Mouse (Mus musculus) brain, adult 2 months (tissue): ENCODE results near the gene Sipa1l3.
A peak's percentile ranks its signal among the peaks of the same experiment; 100 is the strongest.

Source experiments
- DNase-seq: peaks from one replicate; pipeline ENCODE4 v3.0.0; 2011; ENCODE audit warnings: low read depth, low spot score

The Sipa1l3 gene

DNA sequence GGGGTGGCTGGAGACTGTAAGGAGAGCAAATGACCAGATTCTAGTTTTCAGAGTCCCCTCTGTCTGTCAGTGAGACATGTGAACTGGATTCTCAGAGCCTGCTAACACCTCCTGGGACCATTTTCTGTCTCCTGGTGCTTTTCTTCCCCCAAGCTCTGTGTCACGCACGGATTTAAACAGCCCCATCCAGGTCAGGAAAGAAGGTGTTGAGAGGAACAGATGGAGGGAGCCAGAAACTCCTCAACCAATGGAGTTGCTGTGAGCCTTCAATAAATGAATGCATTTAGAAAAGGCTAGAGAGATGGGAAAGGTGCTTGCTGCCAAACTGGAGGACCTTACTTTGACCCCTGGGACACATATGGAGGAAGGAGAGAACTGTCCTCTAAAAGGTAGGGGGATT is 180.7 kb downstream of the Sipa1l3 start:
- DNase-seq, result peak; percentile 66

- no peak for DNase-seq
Measured at GRCm38 (mm10) chr7:29336795-29337319, 181.6 kb downstream of the Sipa1l3 start.

- DNase-seq, result no peak
Measured at GRCm38 (mm10) chr7:29335841-29336671, 182.4 kb downstream of the Sipa1l3 start.

DNA sequence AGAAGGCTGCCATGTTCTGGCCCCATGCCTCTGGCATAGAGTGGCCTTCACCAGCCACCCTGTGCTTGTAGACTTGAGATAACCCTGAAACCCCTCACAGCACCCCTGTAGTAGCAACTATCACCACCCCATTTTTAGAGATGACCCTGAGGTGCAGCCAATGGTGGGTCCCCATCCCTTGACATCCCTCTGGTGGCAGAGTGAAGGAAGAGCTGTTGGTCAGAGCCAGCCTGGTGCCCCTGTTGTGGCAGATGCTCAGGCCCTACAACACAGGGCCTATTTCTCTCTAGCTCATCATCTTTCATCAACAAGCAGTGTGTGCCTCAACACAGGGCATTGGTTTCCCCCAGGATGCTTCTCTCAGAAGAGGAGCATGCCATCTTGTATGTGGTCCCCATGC is 183.2 kb downstream of the Sipa1l3 start:
- no peak for DNase-seq

GRCm38 (mm10) chr7:29334156-29334555 is 184.3 kb downstream of the Sipa1l3 start:
- no peak for DNase-seq

DNA sequence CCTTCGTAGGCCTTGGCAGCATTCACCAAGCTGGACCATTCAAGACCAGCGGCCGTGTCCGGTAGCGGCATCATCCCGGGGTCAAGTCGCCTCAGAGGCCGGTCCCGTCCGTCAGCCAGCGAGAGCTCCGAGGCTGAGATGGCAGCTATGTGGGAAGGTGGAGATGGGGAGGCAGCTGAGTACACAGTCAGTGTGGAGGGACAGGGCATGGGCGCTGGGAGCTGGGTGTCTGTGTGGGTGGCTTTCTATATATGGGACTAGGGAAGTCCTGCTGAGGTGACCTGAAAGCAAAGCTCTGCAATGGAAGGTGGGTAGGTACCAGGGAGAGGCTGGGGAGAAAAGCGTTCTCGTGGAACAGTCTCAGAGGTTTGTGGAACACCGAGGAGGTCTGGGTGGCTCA is 189.5 kb downstream of the Sipa1l3 start:
- DNase-seq, result peak; percentile 54

GRCm38 (mm10) chr7:29327087-29327486 is 191.4 kb downstream of the Sipa1l3 start:
- peak; percentile 64 for DNase-seq

DNA sequence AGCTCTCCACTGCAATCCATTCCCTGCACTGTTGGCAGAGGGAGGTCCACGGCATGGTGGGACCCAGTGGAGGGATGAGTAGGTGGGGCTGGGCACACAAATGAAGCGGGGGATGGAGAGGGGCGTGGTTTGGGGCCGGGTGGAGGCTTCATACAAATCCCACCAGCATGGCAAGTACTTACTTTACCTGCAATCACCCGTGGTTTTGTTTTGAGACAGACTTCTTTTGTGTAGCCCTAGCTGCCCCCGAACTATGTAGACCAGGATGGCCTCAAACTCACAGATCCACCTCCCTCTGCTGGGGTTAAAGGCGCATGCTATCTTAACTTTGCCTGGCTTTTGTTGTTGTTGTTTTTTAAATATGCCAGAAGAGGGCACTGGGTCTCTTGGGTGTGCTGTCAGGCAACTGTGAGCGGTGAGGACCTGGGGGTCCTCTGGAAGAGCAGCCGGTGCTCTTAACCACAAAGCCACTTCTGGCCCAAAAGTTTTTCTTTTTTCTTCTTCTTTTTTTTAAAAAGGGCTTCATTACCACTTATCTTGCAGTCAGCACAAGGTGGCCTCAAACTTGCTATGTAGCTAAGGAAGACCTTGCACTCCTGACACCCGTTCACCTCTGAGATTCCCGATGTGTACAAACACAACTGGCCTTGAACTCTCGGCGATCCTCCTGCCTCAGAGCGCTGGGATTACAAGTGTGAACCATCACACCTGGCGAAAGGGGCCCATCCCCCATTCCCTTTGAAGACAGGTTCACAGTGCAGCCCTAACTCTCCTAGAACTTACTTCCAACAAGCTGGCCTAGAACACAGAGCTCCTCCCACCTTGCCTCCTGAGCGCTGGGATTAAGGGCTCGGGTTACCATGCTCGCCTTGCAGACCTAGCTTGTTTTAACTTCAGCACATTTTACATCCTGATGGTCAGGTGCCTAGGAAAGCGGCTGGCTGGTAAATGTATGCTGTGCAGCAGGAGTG is 198.8 kb downstream of the Sipa1l3 start:
- peak; percentile 56 for DNase-seq

DNA sequence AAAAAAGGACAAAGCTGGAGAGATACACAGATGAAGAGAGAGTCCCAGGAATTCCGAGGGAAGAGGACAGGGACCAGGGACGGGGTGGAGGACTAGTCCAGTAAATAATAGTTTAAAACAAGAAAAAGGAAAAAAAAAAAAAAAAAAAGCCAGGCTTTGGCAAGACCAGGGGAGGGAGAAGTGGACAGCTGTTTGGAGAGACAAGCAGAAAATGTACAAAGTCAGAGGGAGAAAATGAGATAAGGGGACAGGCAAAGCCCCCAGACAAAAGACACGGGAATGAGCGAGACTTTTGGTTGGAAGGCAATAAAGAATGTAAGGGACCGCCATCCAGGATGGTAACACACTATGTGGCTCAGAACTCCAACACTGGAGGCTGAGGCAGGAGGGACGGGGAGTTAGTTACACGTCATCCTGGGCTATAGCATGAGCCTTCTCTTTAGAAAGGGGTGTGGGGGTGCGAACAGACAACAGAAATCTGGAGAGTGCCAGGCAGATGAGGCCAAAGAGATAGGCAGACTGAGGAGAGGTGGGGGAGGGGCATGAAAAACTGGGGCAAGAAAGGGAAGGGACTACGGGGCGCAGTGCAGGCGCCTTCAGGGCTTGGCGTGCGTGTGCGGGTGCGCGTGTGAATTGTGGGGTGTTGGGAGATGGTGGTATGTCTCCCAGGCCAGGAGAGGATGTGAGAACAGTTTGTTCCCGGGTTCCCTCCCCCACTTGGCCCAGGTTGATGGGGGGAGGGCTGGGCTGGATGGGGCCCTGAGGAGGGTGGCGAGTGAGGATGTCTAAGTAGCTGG is 200.1 kb downstream of the Sipa1l3 start:
- peak; percentile 84 for DNase-seq

GRCm38 (mm10) chr7:29317558-29317957 is 200.9 kb downstream of the Sipa1l3 start:
- peak; percentile 84 for DNase-seq

DNA sequence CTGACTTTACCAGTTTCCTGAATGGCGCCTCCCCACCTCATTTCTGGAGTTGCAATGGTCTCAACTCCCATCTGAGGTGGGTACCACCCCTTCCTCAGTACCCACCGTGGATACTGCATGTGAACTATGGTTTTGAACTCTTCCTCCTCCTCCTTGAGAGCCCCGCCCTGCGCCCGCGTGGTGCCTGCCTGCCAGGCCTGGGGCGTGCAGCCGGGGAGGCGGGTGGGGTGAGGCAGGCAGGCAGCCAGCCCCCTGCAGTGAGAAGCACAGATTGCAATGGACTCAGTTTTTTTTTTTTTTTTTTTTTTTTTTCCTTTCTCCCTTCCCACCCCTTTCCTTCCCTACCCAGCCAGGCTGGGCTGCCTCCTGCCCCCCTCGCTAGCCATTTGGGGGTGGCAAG is 201.5 kb downstream of the Sipa1l3 start:
- DNase-seq, result peak; percentile 88

- DNase-seq, result peak; percentile 90
Measured at GRCm38 (mm10) chr7:29316137-29316734, 202.2 kb downstream of the Sipa1l3 start.

DNA sequence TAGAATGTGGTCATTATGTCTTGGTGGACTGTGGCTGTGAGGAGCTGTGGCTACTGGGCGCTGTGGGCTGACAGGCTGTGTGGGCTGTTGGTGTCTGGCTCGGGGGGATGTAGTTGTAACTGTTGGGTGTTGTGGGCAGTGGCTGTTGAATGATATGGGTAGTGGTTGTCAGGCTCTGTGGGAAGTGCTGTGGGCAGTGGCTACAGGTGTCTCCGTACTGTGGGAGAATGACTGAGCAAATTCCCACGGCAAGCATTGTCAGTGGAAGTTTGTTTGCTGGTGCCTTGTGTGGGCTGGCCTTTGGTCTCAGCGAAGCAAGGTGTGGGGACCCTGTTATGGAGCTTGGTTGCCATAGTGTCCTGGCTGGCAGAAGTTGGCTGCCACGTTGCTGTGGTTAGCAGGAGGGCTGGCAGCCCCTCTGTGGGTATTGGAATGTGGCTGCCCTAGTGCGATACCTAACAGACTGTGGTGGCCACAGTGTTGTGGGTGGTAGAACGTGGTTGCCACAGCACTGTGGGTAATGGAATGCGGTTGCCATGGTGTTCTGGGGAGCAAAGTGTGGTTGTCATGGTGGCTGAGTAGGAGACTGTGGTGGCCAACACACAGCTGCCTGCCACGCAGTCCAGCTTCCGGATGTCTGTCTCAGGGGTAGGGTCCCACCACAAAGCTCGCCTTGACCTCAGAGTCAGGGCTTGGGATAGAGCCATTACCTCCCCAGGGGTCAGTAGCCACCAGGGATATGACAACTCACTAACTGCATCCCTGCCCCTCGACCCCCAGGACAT is 203.4 kb downstream of the Sipa1l3 start:
- DNase-seq, result peak; percentile 89

- DNase-seq, result no peak
Measured at GRCm38 (mm10) chr7:29313572-29314261, 204.7 kb downstream of the Sipa1l3 start.

DNA sequence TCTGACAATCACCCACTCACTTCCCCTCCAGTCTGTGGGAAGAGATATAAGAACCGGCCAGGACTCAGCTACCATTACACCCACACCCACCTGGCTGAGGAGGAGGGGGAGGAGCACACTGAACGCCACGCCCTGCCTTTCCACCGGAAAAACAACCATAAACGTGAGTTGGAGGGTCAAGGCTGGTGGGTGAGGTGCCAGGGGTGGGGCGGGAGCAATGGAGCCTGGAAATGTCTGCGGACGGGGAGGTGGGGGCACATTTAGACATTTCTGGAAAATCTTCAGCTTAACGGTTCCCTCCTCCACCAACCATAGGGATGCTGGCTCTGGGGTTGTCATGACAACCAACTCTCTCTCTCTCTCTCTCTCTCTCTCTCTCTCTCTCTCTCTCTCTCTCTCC is 205.4 kb downstream of the Sipa1l3 start:
- DNase-seq, result peak; percentile 82

DNA sequence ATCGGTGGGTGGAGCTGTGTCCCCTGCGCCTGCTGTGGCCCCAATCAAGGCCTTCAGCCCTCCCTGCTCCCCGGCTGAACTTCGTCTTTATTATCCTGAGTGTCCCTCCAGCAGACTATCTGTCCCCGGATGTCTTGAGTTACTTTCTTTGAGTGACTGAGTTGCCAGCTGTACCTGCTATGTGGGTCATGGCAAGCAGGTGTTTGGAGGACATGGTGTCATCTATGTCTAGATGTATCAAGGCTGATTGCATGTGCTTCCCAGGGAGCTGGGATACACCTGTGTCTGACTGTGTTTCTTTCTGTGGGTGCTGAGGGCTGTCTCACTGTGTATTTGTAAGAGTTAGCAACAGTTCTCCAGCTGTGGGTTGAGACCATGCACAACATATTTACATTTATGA is 208.7 kb downstream of the Sipa1l3 start:
- DNase-seq, result no peak

DNA sequence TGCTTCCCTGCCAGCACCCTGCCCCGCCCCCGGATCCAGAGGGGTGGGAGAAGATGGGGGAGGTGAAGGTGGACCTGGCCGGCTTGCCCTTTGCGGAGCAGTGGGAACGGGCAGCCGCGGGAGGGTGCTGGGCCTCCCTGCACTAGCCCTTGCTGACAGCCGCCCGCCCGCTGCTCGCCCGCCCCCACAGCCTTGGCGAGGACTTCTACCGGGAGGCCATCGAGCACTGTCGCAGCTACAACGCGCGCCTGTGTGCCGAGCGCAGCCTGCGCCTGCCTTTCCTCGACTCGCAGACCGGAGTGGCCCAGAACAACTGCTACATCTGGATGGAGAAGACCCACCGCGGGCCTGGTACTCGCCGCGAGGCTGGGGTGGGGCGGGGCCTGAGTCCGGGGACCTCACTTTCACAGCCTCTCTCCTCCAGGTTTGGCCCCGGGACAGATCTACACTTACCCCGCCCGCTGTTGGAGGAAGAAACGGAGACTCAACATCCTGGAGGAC is 209.2 kb downstream of the Sipa1l3 start:
- DNase-seq, result peak; percentile 77

GRCm38 (mm10) chr7:29307350-29308104 is 210.9 kb downstream of the Sipa1l3 start:
- peak; percentile 97 for DNase-seq

GRCm38 (mm10) chr7:29306619-29307018 is 211.8 kb downstream of the Sipa1l3 start:
- peak; percentile 84 for DNase-seq
